ENCODE assay signal across 10 mouse cellular contexts in the genomic region with DNA sequence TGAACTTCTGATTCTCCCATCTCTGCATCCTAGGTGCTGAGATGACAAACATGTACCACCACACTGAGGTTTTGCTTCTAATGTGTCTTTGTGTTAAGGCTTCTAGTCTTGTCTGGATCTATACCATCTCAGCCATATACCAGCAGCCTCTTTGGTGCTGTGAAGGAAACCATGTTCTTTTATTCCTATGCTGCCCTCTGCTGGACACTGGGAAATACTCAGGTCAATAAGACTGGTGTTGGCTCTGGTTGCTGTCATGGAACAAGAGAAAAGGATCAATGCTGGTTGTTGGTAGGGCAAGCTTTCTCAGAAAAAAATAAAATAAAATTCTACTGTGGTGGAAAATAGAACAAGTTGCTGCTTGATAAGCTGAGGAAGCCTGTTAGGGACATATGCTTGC. TPM values are rescaled to one million over a fixed set of nuclear protein-coding genes. Genes with fewer than 3 reads are reported as not detected.
DNase-seq lines count a peak whose midpoint lies in the region; ATAC-seq and TF ChIP-seq lines count a peak whose summit lies in the region.
"Had no signal": no experiment of that assay in that cellular context is flagged by ENCODE, and none has a peak within 500 bp of the region (broad histone marks: within the 10 kb centered on the region; RNA-seq: fewer than 3 reads in every experiment).

No protein-coding gene starts in this region.

- H3K4me1 ChIP-seq in hindbrain, embryonic 10.5 days (replicated peaks): no peaks in the 10 kb centered on the region; the same call in 1 of the 2 replicates
- H3K4me1 ChIP-seq in hindbrain, embryonic 12.5 days: no peaks in the 10 kb centered on the region
- H3K4me1 ChIP-seq in MEL (ENCODE audit: control insufficient read depth in 1 of 2, insufficient read depth in 2 of 2, low read length in 2 of 2): no peaks in the 10 kb centered on the region
- H3K4me1 ChIP-seq in limb, embryonic 10.5 days: no peaks in the 10 kb centered on the region
- H3K4me1 ChIP-seq: hindbrain, embryonic 15.5 days; neural tube, embryonic 12.5 days had no signal

- H3K27ac ChIP-seq in hindbrain, embryonic 10.5 days: no peak overlapping the region
- no peak overlapping the region for H3K27ac ChIP-seq in hindbrain, embryonic 12.5 days
- no peak overlapping the region for H3K27ac ChIP-seq in MEL (ENCODE audit: control insufficient read depth, low read depth, low read length)
- no peak overlapping the region for H3K27ac ChIP-seq in limb, embryonic 10.5 days
- H3K27ac ChIP-seq: hindbrain, embryonic 15.5 days; neural tube, embryonic 12.5 days had no signal

- peak in 2 of 3 experiments; percentile 21 to 34; a peak in 1 of 6 replicates for TF ChIP-seq CTCF in MEL (IDR thresholded peaks at IDR 0.05 in 2 of 3, conservative IDR thresholded peaks at IDR 0.05 in 1 of 3; ENCODE audit: control insufficient read depth in 1 of 3, insufficient read depth in 1 of 3, low read depth in 2 of 3, low read length in 3 of 3, poor library complexity in 1 of 3, severe bottlenecking in 1 of 3)

- peak; percentile 52 for DNase-seq in hindbrain, embryonic 10.5 days (ENCODE audit: low spot score)
- DNase-seq in MEL (ENCODE audit: low read depth, low spot score): no peak
- DNase-seq in cerebellum, adult 9-10 months: peak; percentile 21
- peak; percentile 48 for DNase-seq in limb, embryonic 10.5 days (ENCODE audit: low spot score)
- peak; percentile 14 for DNase-seq in right cerebral cortex, postnatal 4 days
- DNase-seq in gastrocnemius, postnatal 4 days (ENCODE audit: low spot score in 2 of 2): no peak

- peak; percentile 18; the same call in 1 of the 2 replicates for TF ChIP-seq RAD21 in MEL (IDR thresholded peaks at IDR 0.05; ENCODE audit: low read depth, low read length)

- no peak for TF ChIP-seq POLR2A in MEL (IDR thresholded peaks at IDR 0.05; ENCODE audit: control insufficient read depth in 1 of 2, insufficient read depth in 1 of 2, low read depth in 1 of 2, low read length in 2 of 2, poor library complexity in 1 of 2)

- H3K4me3 ChIP-seq in hindbrain, embryonic 10.5 days: no peak overlapping the region
- no peak overlapping the region for H3K4me3 ChIP-seq in hindbrain, embryonic 12.5 days
- H3K4me3 ChIP-seq in MEL (ENCODE audit: control insufficient read depth in 1 of 2, insufficient read depth in 1 of 2, low read depth in 2 of 2, low read length in 2 of 2): no peak overlapping the region
- H3K4me3 ChIP-seq in limb, embryonic 10.5 days: no peak overlapping the region
- H3K4me3 ChIP-seq: hindbrain, embryonic 15.5 days; neural tube, embryonic 12.5 days had no signal

- no peaks in the 10 kb centered on the region for H3K79me2 ChIP-seq in MEL (ENCODE audit: control insufficient read depth, insufficient read depth, low read length, poor library complexity)

- no peak for ATAC-seq in hindbrain, embryonic 12.5 days (ENCODE audit: low FRiP score)
- ATAC-seq in hematopoietic stem cell, adult 5-6 weeks (replicated peaks in 1 of 2; ENCODE audit: insufficient read depth in 1 of 2, low FRiP score in 2 of 2, low TSS enrichment in 1 of 2, low read depth in 1 of 2, poor library complexity in 2 of 2, severe bottlenecking in 2 of 2): peak; percentile 71 to 77; a peak in 3 of 4 replicates

- no peak overlapping the region for H3K9ac ChIP-seq in hindbrain, embryonic 12.5 days
- H3K9ac ChIP-seq in MEL (ENCODE audit: control insufficient read depth, low read depth, low read length, poor library complexity, severe bottlenecking): no peak overlapping the region
- H3K9ac ChIP-seq: hindbrain, embryonic 15.5 days; neural tube, embryonic 12.5 days had no signal

- no peaks in the 10 kb centered on the region for H3K27me3 ChIP-seq in hindbrain, embryonic 10.5 days (ENCODE audit: insufficient read depth, poor library complexity, severe bottlenecking)
- no peaks in the 10 kb centered on the region for H3K27me3 ChIP-seq in hindbrain, embryonic 12.5 days
- H3K27me3 ChIP-seq in MEL (ENCODE audit: control insufficient read depth in 1 of 2, insufficient read depth in 2 of 2, low read length in 2 of 2): no peaks in the 10 kb centered on the region
- no peaks in the 10 kb centered on the region for H3K27me3 ChIP-seq in limb, embryonic 10.5 days (ENCODE audit: low read depth, poor library complexity, severe bottlenecking)
- H3K27me3 ChIP-seq: hindbrain, embryonic 15.5 days; neural tube, embryonic 12.5 days had no signal

- no peak overlapping the region for H3K4me2 ChIP-seq in hindbrain, embryonic 12.5 days (replicated peaks)
- H3K4me2 ChIP-seq: hindbrain, embryonic 15.5 days; neural tube, embryonic 12.5 days had no signal

- no peaks in the 10 kb centered on the region for H3K36me3 ChIP-seq in hindbrain, embryonic 10.5 days
- no peaks in the 10 kb centered on the region for H3K36me3 ChIP-seq in hindbrain, embryonic 12.5 days
- no peaks in the 10 kb centered on the region for H3K36me3 ChIP-seq in MEL (ENCODE audit: control insufficient read depth in 1 of 2, insufficient read depth in 2 of 2, low read length in 2 of 2)
- H3K36me3 ChIP-seq in limb, embryonic 10.5 days: no peaks in the 10 kb centered on the region
- H3K36me3 ChIP-seq: hindbrain, embryonic 15.5 days; neural tube, embryonic 12.5 days had no signal

- TF ChIP-seq EP300 in MEL (IDR thresholded peaks at IDR 0.05; ENCODE audit: low read depth in 1 of 2, low read length in 2 of 2): no peak

- no peaks in the 10 kb centered on the region for H3K9me3 ChIP-seq in hindbrain, embryonic 10.5 days
- H3K9me3 ChIP-seq in hindbrain, embryonic 12.5 days (replicated peaks): no peaks in the 10 kb centered on the region
- H3K9me3 ChIP-seq in MEL (replicated peaks; ENCODE audit: insufficient read depth, low read length): no peaks in the 10 kb centered on the region
- no peaks in the 10 kb centered on the region for H3K9me3 ChIP-seq in limb, embryonic 10.5 days (replicated peaks)
- H3K9me3 ChIP-seq: hindbrain, embryonic 15.5 days; neural tube, embryonic 12.5 days had no signal

TF ChIP-seq in MEL, 35 proteins besides CTCF, POLR2A, EP300 and RAD21:
- TF ChIP-seq POLR2AphosphoS5 (IDR thresholded peaks at IDR 0.05; ENCODE audit: borderline replicate concordance, low read depth, low read length) (no peak), SMC3 (IDR thresholded peaks at IDR 0.05; ENCODE audit: low read depth, low read length) (peak; percentile 28; the same call in 1 of the 2 replicates)

RNA-seq across cellular contexts. Expression of a gene that starts 15.6 kb away (rescaled TPM):
- not detected in 2 replicates for polyA plus RNA-seq in hindbrain, embryonic 10.5 days (2016; fragmentation: Nextera tagmentation; extraction: Ambion mirVana)
- polyA plus RNA-seq in hindbrain, embryonic 12.5 days (2016; fragmentation: Nextera tagmentation; extraction: Ambion mirVana): not detected in 2 replicates
- total RNA-seq in MEL (2012; rRNA removed): not detected in 2 replicates
- not detected for polyA plus RNA-seq in MEL (2012; ENCODE audit: insufficient read depth in 1 of 2, insufficient read length in 2 of 2, low read depth in 1 of 2, low replicate concordance in 2 of 2, missing spikeins in 1 of 2)
- not detected in 2 replicates for total RNA-seq in hematopoietic stem cell, adult 5-6 weeks (2017)
- polyA plus RNA-seq in limb, embryonic 10.5 days (2016; fragmentation: Nextera tagmentation; extraction: Ambion mirVana): not detected in 2 replicates
- not detected for total RNA-seq in gastrocnemius, postnatal 4 days (2021)
- polyA plus RNA-seq: hindbrain, embryonic 15.5 days; neural tube, embryonic 12.5 days had no signal

RNA-seq across cellular contexts. Expression of a gene that starts 35.7 kb away (rescaled TPM):
- polyA plus RNA-seq in hindbrain, embryonic 10.5 days (2016; fragmentation: Nextera tagmentation; extraction: Ambion mirVana): 0.09 TPM in 1 of 2 replicates, not detected in the other
- not detected in 2 replicates for polyA plus RNA-seq in hindbrain, embryonic 12.5 days (2016; fragmentation: Nextera tagmentation; extraction: Ambion mirVana)
- not detected in 2 replicates for total RNA-seq in MEL (2012; rRNA removed)
- not detected for polyA plus RNA-seq in MEL (2012; ENCODE audit: insufficient read depth in 1 of 2, insufficient read length in 2 of 2, low read depth in 1 of 2, low replicate concordance in 2 of 2, missing spikeins in 1 of 2)
- not detected in 2 replicates for total RNA-seq in hematopoietic stem cell, adult 5-6 weeks (2017)
- polyA plus RNA-seq in limb, embryonic 10.5 days (2016; fragmentation: Nextera tagmentation; extraction: Ambion mirVana): not detected in 2 replicates
- total RNA-seq in gastrocnemius, postnatal 4 days (2021): 1 to 10 TPM in 1 of 2 experiments, under 1 TPM in 1; 0.15 to 1.2 TPM
- polyA plus RNA-seq: hindbrain, embryonic 15.5 days; neural tube, embryonic 12.5 days had no signal

RNA-seq across cellular contexts. Expression of a gene that starts 47.4 kb away (rescaled TPM):
- not detected in 2 replicates for polyA plus RNA-seq in hindbrain, embryonic 10.5 days (2016; fragmentation: Nextera tagmentation; extraction: Ambion mirVana)
- not detected in 2 replicates for polyA plus RNA-seq in hindbrain, embryonic 12.5 days (2016; fragmentation: Nextera tagmentation; extraction: Ambion mirVana)
- not detected in 2 replicates for total RNA-seq in MEL (2012; rRNA removed)
- not detected for polyA plus RNA-seq in MEL (2012; ENCODE audit: insufficient read depth in 1 of 2, insufficient read length in 2 of 2, low read depth in 1 of 2, low replicate concordance in 2 of 2, missing spikeins in 1 of 2)
- not detected in 2 replicates for total RNA-seq in hematopoietic stem cell, adult 5-6 weeks (2017)
- polyA plus RNA-seq in limb, embryonic 10.5 days (2016; fragmentation: Nextera tagmentation; extraction: Ambion mirVana): not detected in 2 replicates
- not detected for total RNA-seq in gastrocnemius, postnatal 4 days (2021)
- polyA plus RNA-seq: hindbrain, embryonic 15.5 days; neural tube, embryonic 12.5 days had no signal

Comparison
In these comparisons a context has a peak if more than half of its experiments do, and no peak if none do; other contexts are left out.
1. DNase-seq: peak in hindbrain, embryonic 10.5 days (single experiment), cerebellum, adult 9-10 months (single experiment), limb, embryonic 10.5 days (single experiment) and right cerebral cortex, postnatal 4 days (single experiment); none in MEL (single experiment) and gastrocnemius, postnatal 4 days (0 of 2).